Mouse (Mus musculus) lung, embryonic 16.5 days (tissue): Measurements from ENCODE around the gene Zfp644. TPM values are rescaled to one million over a fixed set of nuclear protein-coding genes. Genes with fewer than 3 reads are reported as not detected.
A peak's percentile ranks its signal among the peaks of the same experiment; 100 is the strongest.

Experiments used
- ATAC-seq: fragments of 200-750 bp; cut with Nextera tagmentation; 2 replicates; pipeline ENCODE4 v1.8.0; 2017; ENCODE audit warnings: low read depth, mild to moderate bottlenecking, moderate library complexity
- H3K27ac ChIP-seq: fragments of 300-500 bp; sonication (generic); 2 replicates; pipeline ENCODE4 v1.5.1; 2014; ENCODE audit warnings: mild to moderate bottlenecking, control low read depth, low read length
- H3K27me3 ChIP-seq: fragments of 300-500 bp; sonication (generic); 2 replicates; pipeline ENCODE4 v1.6.1; 2014; ENCODE audit warnings: low read depth, low read length, mixed read lengths; ENCODE audit not compliant: control insufficient read depth, insufficient read depth
- H3K36me3 ChIP-seq: fragments of 300-500 bp; sonication (generic); 2 replicates; pipeline ENCODE4 v1.6.1; 2014; ENCODE audit warnings: low read length; ENCODE audit not compliant: control insufficient read depth, insufficient read depth
- H3K4me1 ChIP-seq: fragments of 300-500 bp; sonication (generic); replicated peaks from 2 replicates; pipeline ENCODE4 v1.6.1; 2014; ENCODE audit warnings: low read length, mixed read lengths; ENCODE audit not compliant: control insufficient read depth, insufficient read depth
- H3K4me2 ChIP-seq: fragments of 300-500 bp; sonication (generic); 2 replicates; pipeline ENCODE4 v1.6.1; 2014; ENCODE audit warnings: low read depth, low read length, control low read depth
- H3K4me3 ChIP-seq: fragments of 300-500 bp; sonication (generic); 2 replicates; pipeline ENCODE4 v1.5.1; 2014; ENCODE audit warnings: mild to moderate bottlenecking, low read length, control low read depth
- H3K9ac ChIP-seq: fragments of 300-500 bp; sonication (generic); 2 replicates; pipeline ENCODE4 v1.6.1; 2014; ENCODE audit warnings: low read length, control low read depth
- H3K9me3 ChIP-seq: fragments of 300-500 bp; sonication (generic); 2 replicates; pipeline ENCODE4 v1.6.1; 2016; ENCODE audit warnings: low read length; ENCODE audit not compliant: control insufficient read depth
- WGBS: fragments of 180-500 bp; shearing (Covaris S2); extraction: QIAGEN DNeasy Blood & Tissue Kit; methylation state at CpG from one replicate; pipeline ENCODE4 v1.1.7; 2014; 5-methylcytosine and 5-hydroxymethylcytosine counted together
- polyA plus RNA-seq: library from polyadenylated mRNA; unstranded; fragments of >200 nt; fragmentation: Nextera tagmentation; extraction: Ambion mirVana; gene quantifications from 2 replicates; pipeline ENCODE4 v1.2.1, GENCODE M21; 2015

Zfp644 gene
- polyA plus RNA-seq, 1 experiment from 2014 or later = 65.4 TPM

- 0 out of 2 replicates have a peak, but pooled peaks cover 3% of the 10 kb centered on the region for H3K4me1 ChIP-seq
- H3K9ac ChIP-seq = no peak overlapping the region
- no peaks in the 10 kb centered on the region for H3K36me3 ChIP-seq
- 87% methylated on average over 9 of the region's 9 CpGs for WGBS
- no peak for ATAC-seq
- H3K4me3 ChIP-seq = no peak overlapping the region
- no peaks in the 10 kb centered on the region for H3K27me3 ChIP-seq
- no peaks in the 10 kb centered on the region for H3K9me3 ChIP-seq
- no peak overlapping the region for H3K27ac ChIP-seq
- no peak overlapping the region for H3K4me2 ChIP-seq
Observed at GRCm38 (mm10) chr5:106676784-106677183, 20.3 kb downstream of the Zfp644 start.

GRCm38 (mm10) chr5:106672597-106672996, 24.5 kb downstream of the Zfp644 start:
- Histone ChIP-seq H3K36me3 (peaks cover 6% of the 10 kb centered on the region), H3K4me1 (0 out of 2 replicates have a peak, but pooled peaks cover 3% of the 10 kb centered on the region), H3K4me2 (no peak overlapping the region), H3K4me3 (no peak overlapping the region), H3K9ac (no peak overlapping the region), H3K27me3 (no peaks in the 10 kb centered on the region), H3K9me3 (no peaks in the 10 kb centered on the region), H3K27ac (no peak overlapping the region)
- no peak for ATAC-seq

GRCm38 (mm10) chr5:106671893-106672292, 25.2 kb downstream of the Zfp644 start:
- H3K9me3 ChIP-seq = no peaks in the 10 kb centered on the region
- peak overlapping the region; percentile 59 for H3K27ac ChIP-seq
- H3K9ac ChIP-seq = no peak overlapping the region
- 61% methylated on average over 3 of the region's 3 CpGs for WGBS
- H3K4me3 ChIP-seq = no peak overlapping the region
- peaks cover 8% of the 10 kb centered on the region for H3K36me3 ChIP-seq
- peak; percentile 76 for ATAC-seq
- H3K4me2 ChIP-seq = no peak overlapping the region
- H3K27me3 ChIP-seq = no peaks in the 10 kb centered on the region
- H3K4me1 ChIP-seq = 0 out of 2 replicates have a peak, but pooled peaks cover 3% of the 10 kb centered on the region

GRCm38 (mm10) chr5:106664910-106665309, 32.2 kb downstream of the Zfp644 start:
- Histone ChIP-seq H3K27me3 (no peaks in the 10 kb centered on the region), H3K36me3 (peaks cover 9% of the 10 kb centered on the region), H3K4me3 (no peak overlapping the region), H3K4me2 (no peak overlapping the region), H3K4me1 (no peaks in the 10 kb centered on the region), H3K27ac (no peak overlapping the region), H3K9ac (no peak overlapping the region), H3K9me3 (no peaks in the 10 kb centered on the region)
- ATAC-seq = no peak
- WGBS = 82% methylated on average over 4 of the region's 4 CpGs

- Histone ChIP-seq H3K4me3 (no peak overlapping the region), H3K4me2 (no peak overlapping the region), H3K27ac (no peak overlapping the region), H3K4me1 (no peaks in the 10 kb centered on the region), H3K9ac (no peak overlapping the region), H3K36me3 (peaks cover 4% of the 10 kb centered on the region), H3K9me3 (no peaks in the 10 kb centered on the region), H3K27me3 (no peaks in the 10 kb centered on the region)
- no peak for ATAC-seq
- 55% methylated on average over 1 of the region's 1 CpGs for WGBS
Observed at GRCm38 (mm10) chr5:106660867-106661266, 36.2 kb downstream of the Zfp644 start.

GRCm38 (mm10) chr5:106652790-106653328, 44.2 kb downstream of the Zfp644 start:
- no peak for ATAC-seq
- Histone ChIP-seq H3K9me3 (no peaks in the 10 kb centered on the region), H3K4me2 (no peak overlapping the region), H3K9ac (no peak overlapping the region), H3K4me3 (no peak overlapping the region), H3K27ac (no peak overlapping the region), H3K36me3 (peaks cover 6% of the 10 kb centered on the region), H3K4me1 (no peaks in the 10 kb centered on the region), H3K27me3 (no peaks in the 10 kb centered on the region)
- WGBS = 80% methylated on average over 3 of the region's 3 CpGs

GRCm38 (mm10) chr5:106652220-106652753, 44.8 kb downstream of the Zfp644 start:
- Histone ChIP-seq H3K36me3 (peaks cover 6% of the 10 kb centered on the region), H3K9ac (no peak overlapping the region), H3K27me3 (no peaks in the 10 kb centered on the region), H3K4me2 (no peak overlapping the region), H3K9me3 (no peaks in the 10 kb centered on the region), H3K4me3 (no peak overlapping the region), H3K27ac (no peak overlapping the region), H3K4me1 (no peaks in the 10 kb centered on the region)
- 71% methylated on average over 4 of the region's 4 CpGs for WGBS
- no peak for ATAC-seq

- no peaks in the 10 kb centered on the region for H3K4me1 ChIP-seq
- ATAC-seq = no peak
- no peaks in the 10 kb centered on the region for H3K27me3 ChIP-seq
- H3K4me2 ChIP-seq = no peak overlapping the region
- no peak overlapping the region for H3K9ac ChIP-seq
- H3K4me3 ChIP-seq = no peak overlapping the region
- no peaks in the 10 kb centered on the region for H3K9me3 ChIP-seq
- peaks cover 3% of the 10 kb centered on the region; the same call in 1 of the 2 replicates for H3K36me3 ChIP-seq
- no peak overlapping the region for H3K27ac ChIP-seq
Observed at GRCm38 (mm10) chr5:106649995-106650394, 47.1 kb downstream of the Zfp644 start.

GRCm38 (mm10) chr5:106649441-106649840, 47.6 kb downstream of the Zfp644 start:
- Histone ChIP-seq H3K36me3 (no peaks in the 10 kb centered on the region), H3K4me3 (no peak overlapping the region)
- no peak for ATAC-seq

GRCm38 (mm10) chr5:106643434-106643833, 53.7 kb downstream of the Zfp644 start:
- no peaks in the 10 kb centered on the region for H3K9me3 ChIP-seq
- WGBS = 89% methylated on average over 4 of the region's 4 CpGs
- no peak for ATAC-seq
- no peaks in the 10 kb centered on the region for H3K27me3 ChIP-seq
- no peak overlapping the region for H3K9ac ChIP-seq
- H3K4me1 ChIP-seq = no peaks in the 10 kb centered on the region
- no peaks in the 10 kb centered on the region for H3K36me3 ChIP-seq
- no peak overlapping the region for H3K27ac ChIP-seq
- H3K4me3 ChIP-seq = no peak overlapping the region
- no peak overlapping the region for H3K4me2 ChIP-seq

More at GRCm38 (mm10) chr5:106649441-106649840, 47.6 kb downstream of the Zfp644 start:
- Histone ChIP-seq H3K9me3 (no peaks in the 10 kb centered on the region), H3K9ac (no peak overlapping the region), H3K27ac (no peak overlapping the region), H3K27me3 (no peaks in the 10 kb centered on the region), H3K4me1 (no peaks in the 10 kb centered on the region), H3K4me2 (no peak overlapping the region)
